Mouse (Mus musculus) hindbrain, postnatal 0 days (tissue): ENCODE measurements around the gene Cyp2c23. TPM values are rescaled to one million over a fixed set of nuclear protein-coding genes. Genes with fewer than 3 reads are reported as not detected.

Source experiments
- ATAC-seq: fragments of 200-750 bp; cut with Nextera tagmentation; 2 replicates; pipeline ENCODE4 v1.8.0; 2017; ENCODE audit warnings: mild to moderate bottlenecking, moderate TSS enrichment, moderate library complexity
- DNase-seq: peaks from one replicate; pipeline ENCODE4 v3.0.0-alpha.2; 2015; ENCODE audit warnings: low spot score
- H3K27ac ChIP-seq: fragments of 300-500 bp; sonication (generic); 2 replicates; pipeline ENCODE4 v1.5.1; 2014; ENCODE audit warnings: mild to moderate bottlenecking
- H3K27me3 ChIP-seq: fragments of 300-500 bp; sonication (generic); 2 replicates; pipeline ENCODE4 v1.6.1; 2014; ENCODE audit warnings: low read length, mixed read lengths; ENCODE audit not compliant: insufficient read depth
- H3K36me3 ChIP-seq: fragments of 300-500 bp; sonication (generic); 2 replicates; pipeline ENCODE4 v1.6.1; 2014; ENCODE audit warnings: low read length, mixed read lengths; ENCODE audit not compliant: insufficient read depth
- H3K4me1 ChIP-seq: fragments of 300-500 bp; sonication (generic); 2 replicates; pipeline ENCODE4 v1.6.1; 2014; ENCODE audit warnings: antibody characterized with exemption, low read length, mixed read lengths; ENCODE audit not compliant: insufficient read depth
- H3K4me2 ChIP-seq: fragments of 300-500 bp; sonication (generic); 2 replicates; pipeline ENCODE4 v1.6.1; 2014; ENCODE audit warnings: low read depth, mild to moderate bottlenecking, low read length, moderate library complexity, mixed read lengths
- H3K4me3 ChIP-seq: fragments of 300-500 bp; sonication (generic); 2 replicates; pipeline ENCODE4 v1.5.1; 2014; ENCODE audit warnings: low read length
- H3K9ac ChIP-seq: fragments of 300-500 bp; sonication (generic); replicated peaks from 2 replicates; pipeline ENCODE4 v1.6.1; 2014; ENCODE audit warnings: mild to moderate bottlenecking, low read length, moderate library complexity, mixed read lengths
- H3K9me3 ChIP-seq: fragments of 300-500 bp; sonication (generic); 2 replicates; pipeline ENCODE4 v1.6.1; 2016; ENCODE audit warnings: low read length, mixed read lengths
- CTCF ChIP-seq: IDR thresholded peaks from 2 replicates; pipeline ENCODE4 v1.5.1; 2016; ENCODE audit warnings: antibody characterized with exemption, control low read depth, low read depth
- WGBS: fragments of 180-500 bp; shearing (Covaris S2); extraction: QIAGEN DNeasy Blood & Tissue Kit; methylation state at CpG from one replicate; pipeline ENCODE4 v1.1.7; 2014; 5-methylcytosine and 5-hydroxymethylcytosine counted together
- polyA plus RNA-seq: library from polyadenylated mRNA; unstranded; fragments of >200 nt; fragmentation: Nextera tagmentation; extraction: Ambion mirVana; gene quantifications from 2 replicates; pipeline ENCODE4 v1.2.1, GENCODE M21; 2015
- total RNA-seq: library from RNA; depleted of rRNA; stranded (reverse); fragments of >200 nt; gene quantifications from 2 replicates; pipeline ENCODE4 v1.2.3, GENCODE M21; 2014; rRNA removed

Cyp2c23 gene
- total and polyA plus RNA-seq, 2 experiments from 2014 or later: not detected

GRCm38 (mm10) chr19:43962795-43963194 lies 66.2 kb downstream of the Cyp2c23 start:
- ATAC-seq (no peak), DNase-seq (no peak)
- Histone ChIP-seq H3K4me1 (no peaks in the 10 kb centered on the region), H3K9me3 (no peaks in the 10 kb centered on the region), H3K27me3 (no peaks in the 10 kb centered on the region), H3K4me3 (no peak overlapping the region), H3K27ac (no peak overlapping the region), H3K9ac (no peak overlapping the region), H3K4me2 (no peak overlapping the region), H3K36me3 (no peaks in the 10 kb centered on the region)
- WGBS: 62% methylated on average over 9 of the region's 9 CpGs
- TF ChIP-seq CTCF: no peak

DNA sequence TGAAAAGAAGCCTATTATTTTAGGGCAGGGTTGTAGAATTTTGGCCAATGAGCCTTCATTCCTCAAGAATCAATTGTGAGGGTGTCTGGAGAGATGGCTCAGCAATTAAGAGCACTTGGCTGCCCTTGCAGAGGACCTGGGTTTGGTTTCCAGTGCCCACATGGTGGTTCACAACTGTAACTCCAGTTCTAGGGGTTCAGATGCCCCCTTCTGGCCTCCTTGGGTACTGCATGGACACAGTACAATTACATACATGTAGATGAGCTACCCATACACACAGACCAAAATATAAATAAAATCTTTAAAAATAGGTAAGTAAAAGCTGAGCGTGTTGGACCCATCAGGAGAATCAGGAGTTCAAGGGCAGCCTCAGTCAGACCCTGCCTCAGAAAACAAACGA lies 67.8 kb downstream of the Cyp2c23 start:
- H3K9me3 ChIP-seq: no peaks in the 10 kb centered on the region
- ATAC-seq (no peak), DNase-seq (no peak)
- H3K9ac ChIP-seq: no peak overlapping the region
- no peak overlapping the region for H3K27ac ChIP-seq
- 86% methylated on average over 2 of the region's 2 CpGs for WGBS
- H3K4me1 ChIP-seq: no peaks in the 10 kb centered on the region
- peak; percentile 42 for TF ChIP-seq CTCF
- no peaks in the 10 kb centered on the region for H3K36me3 ChIP-seq
- no peak overlapping the region for H3K4me2 ChIP-seq
- no peak overlapping the region for H3K4me3 ChIP-seq
- no peaks in the 10 kb centered on the region for H3K27me3 ChIP-seq

- no peak for TF ChIP-seq CTCF
- Histone ChIP-seq H3K27me3 (no peaks in the 10 kb centered on the region), H3K4me3 (no peak overlapping the region), H3K4me2 (no peak overlapping the region), H3K27ac (no peak overlapping the region), H3K4me1 (no peaks in the 10 kb centered on the region), H3K9me3 (no peaks in the 10 kb centered on the region), H3K36me3 (no peaks in the 10 kb centered on the region), H3K9ac (no peak overlapping the region)
- no peak for ATAC-seq
- DNase-seq: no peak
- WGBS: 90% methylated on average over 11 of the region's 11 CpGs
Measured at GRCm38 (mm10) chr19:43960014-43960413, 69.0 kb downstream of the Cyp2c23 start.

DNA sequence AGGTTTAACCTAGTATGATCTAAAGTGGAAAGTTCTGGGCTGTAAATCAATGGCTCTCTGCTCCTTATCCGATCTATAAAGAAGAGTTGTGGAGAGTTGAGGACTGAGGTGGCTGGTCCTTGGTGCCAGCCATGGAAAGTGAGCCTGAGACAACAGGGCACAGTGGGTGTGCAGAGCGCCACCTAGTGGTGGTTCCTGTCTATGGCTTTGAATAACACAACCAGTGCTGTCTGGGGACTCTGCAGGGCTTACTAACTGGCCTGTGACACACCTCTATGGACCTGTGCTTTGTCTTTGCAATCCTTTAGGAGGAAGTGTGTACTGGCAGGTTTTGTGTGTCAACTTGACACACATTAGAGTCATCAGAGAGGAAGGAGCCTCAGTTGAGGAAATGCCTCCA lies 69.8 kb downstream of the Cyp2c23 start:
- WGBS: 25% methylated on average over 2 of the region's 2 CpGs
- TF ChIP-seq CTCF: peak; percentile 85
- H3K36me3 ChIP-seq: no peaks in the 10 kb centered on the region

DNA sequence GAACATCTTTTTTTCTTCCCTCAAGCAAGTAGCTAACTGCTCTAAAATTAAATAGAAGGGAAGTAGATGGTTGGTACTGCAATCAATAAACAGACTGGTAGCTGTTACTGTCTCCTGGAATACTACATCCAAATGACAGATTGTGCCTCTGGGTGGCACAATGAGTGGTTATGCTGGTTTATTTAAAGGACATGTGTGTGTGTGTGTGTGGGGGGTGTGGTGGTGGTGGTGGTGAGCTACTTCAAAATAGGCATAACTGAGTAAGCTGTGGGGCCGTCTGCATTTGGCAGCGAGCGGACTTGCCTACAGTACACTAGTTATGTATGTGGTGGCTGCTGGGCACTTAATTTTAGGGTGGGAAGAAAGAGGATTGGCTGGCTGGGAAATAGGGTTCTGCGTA lies 71.1 kb downstream of the Cyp2c23 start:
- Histone ChIP-seq H3K9ac (no peak overlapping the region), H3K27me3 (no peaks in the 10 kb centered on the region), H3K9me3 (no peaks in the 10 kb centered on the region), H3K4me3 (no peak overlapping the region), H3K4me2 (no peak overlapping the region), H3K4me1 (no peaks in the 10 kb centered on the region), H3K36me3 (no peaks in the 10 kb centered on the region), H3K27ac (no peak overlapping the region)
- no peak for ATAC-seq
- TF ChIP-seq CTCF: no peak
- WGBS: 79% methylated on average over 4 of the region's 4 CpGs
- DNase-seq: no peak

More for the DNA sequence above, 69.8 kb downstream of the Cyp2c23 start:
- Histone ChIP-seq H3K9me3 (no peaks in the 10 kb centered on the region), H3K9ac (no peak overlapping the region), H3K27ac (no peak overlapping the region), H3K4me1 (no peaks in the 10 kb centered on the region), H3K27me3 (no peaks in the 10 kb centered on the region), H3K4me3 (no peak overlapping the region), H3K4me2 (no peak overlapping the region)
- ATAC-seq: no peak
- DNase-seq: peak; percentile 65

- no peak overlapping the region for H3K9ac ChIP-seq
- DNase-seq (no peak), ATAC-seq (no peak)
- no peaks in the 10 kb centered on the region for H3K27me3 ChIP-seq
- 26% methylated on average over 4 of the region's 4 CpGs for WGBS
- no peaks in the 10 kb centered on the region for H3K36me3 ChIP-seq
- no peak for TF ChIP-seq CTCF
- H3K4me3 ChIP-seq: no peak overlapping the region
- no peaks in the 10 kb centered on the region for H3K4me1 ChIP-seq
- no peak overlapping the region for H3K4me2 ChIP-seq
- no peak overlapping the region for H3K27ac ChIP-seq
- H3K9me3 ChIP-seq: no peaks in the 10 kb centered on the region
Measured at GRCm38 (mm10) chr19:43957402-43957801, 71.6 kb downstream of the Cyp2c23 start.

- Histone ChIP-seq H3K4me1 (no peaks in the 10 kb centered on the region), H3K4me2 (no peak overlapping the region), H3K27ac (no peak overlapping the region), H3K27me3 (no peaks in the 10 kb centered on the region), H3K4me3 (no peak overlapping the region), H3K9ac (no peak overlapping the region), H3K9me3 (no peaks in the 10 kb centered on the region), H3K36me3 (no peaks in the 10 kb centered on the region)
- 71% methylated on average over 5 of the region's 5 CpGs for WGBS
- no peak for ATAC-seq
- DNase-seq: no peak
- no peak for TF ChIP-seq CTCF
Measured at GRCm38 (mm10) chr19:43955266-43955665, 73.7 kb downstream of the Cyp2c23 start.

Other genes with a start within 250 kb of the Cyp2c23 start
- 0.05 and 0.32 TPM in 2 replicates for gene Abcc2, start 247.0 kb downstream of the Cyp2c23 start, total RNA-seq
- 0.08 and 0.10 TPM in 2 replicates for gene Abcc2, start 247.0 kb downstream of the Cyp2c23 start, polyA plus RNA-seq
- gene Dnmbp, start 89.0 kb downstream of the Cyp2c23 start, total RNA-seq: 12.8 and 13.3 TPM in 2 replicates
- gene Dnmbp, start 89.0 kb downstream of the Cyp2c23 start, polyA plus RNA-seq: 6.5 and 7.1 TPM in 2 replicates
- 0.43 and 0.84 TPM in 2 replicates for gene Cpn1, start 42.7 kb downstream of the Cyp2c23 start, total RNA-seq
- 0.43 and 0.58 TPM in 2 replicates for gene Cpn1, start 42.7 kb downstream of the Cyp2c23 start, polyA plus RNA-seq
- 6.4 and 7.9 TPM in 2 replicates for gene Erlin1, start 40.6 kb upstream of the Cyp2c23 start, total RNA-seq
- 13.8 and 14.4 TPM in 2 replicates for gene Erlin1, start 40.6 kb upstream of the Cyp2c23 start, polyA plus RNA-seq
- gene Chuk, start 78.3 kb upstream of the Cyp2c23 start, total RNA-seq: 38.3 and 43.3 TPM in 2 replicates
- gene Chuk, start 78.3 kb upstream of the Cyp2c23 start, polyA plus RNA-seq: 32.7 and 33.8 TPM in 2 replicates
- 10.7 and 36.4 TPM in 2 replicates for gene Cwf19l1, start 106.7 kb upstream of the Cyp2c23 start, total RNA-seq
- gene Cwf19l1, start 106.7 kb upstream of the Cyp2c23 start, polyA plus RNA-seq: 24.3 and 27.3 TPM in 2 replicates
- 31.9 and 32.0 TPM in 2 replicates for gene Bloc1s2, start 117.2 kb upstream of the Cyp2c23 start, total RNA-seq
- gene Bloc1s2, start 117.2 kb upstream of the Cyp2c23 start, polyA plus RNA-seq: 187 and 188 TPM in 2 replicates
- gene Pkd2l1, start 163.2 kb upstream of the Cyp2c23 start, total RNA-seq: 0.84 and 1.1 TPM in 2 replicates
- gene Pkd2l1, start 163.2 kb upstream of the Cyp2c23 start, polyA plus RNA-seq: 0.33 and 0.69 TPM in 2 replicates
- gene Scd3, start 174.1 kb upstream of the Cyp2c23 start, total RNA-seq: 0.31 and 2.7 TPM in 2 replicates
- gene Scd3, start 174.1 kb upstream of the Cyp2c23 start, polyA plus RNA-seq: 4.7 and 4.8 TPM in 2 replicates